Comparison of ENCODE assay signal across 27 mouse cellular contexts in the genomic region with DNA sequence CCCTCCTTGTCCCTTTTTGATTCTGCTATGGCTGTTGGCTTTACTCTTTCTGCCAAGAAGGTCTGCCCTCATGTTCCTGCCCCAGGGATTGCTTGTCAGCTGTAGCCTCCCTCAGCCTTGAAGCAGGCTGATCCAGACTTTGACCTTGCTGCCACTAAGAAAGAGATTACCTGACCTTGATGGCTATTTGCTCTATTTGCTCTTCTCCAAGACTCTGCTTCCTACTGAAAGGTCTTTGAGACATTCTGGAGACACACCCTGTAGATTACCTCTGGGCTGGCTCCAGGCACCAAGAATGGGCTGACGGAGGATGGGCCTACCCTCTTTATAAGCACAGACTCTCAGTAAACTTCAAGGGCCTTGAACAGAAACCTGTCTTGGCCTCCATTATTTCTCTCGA. TPM values are rescaled to one million over a fixed set of nuclear protein-coding genes. Genes with fewer than 3 reads are reported as not detected.
"Had no signal": no experiment of that assay in that cellular context is flagged by ENCODE, and none has a peak within 500 bp of the region (broad histone marks: within the 10 kb centered on the region; RNA-seq: fewer than 3 reads in every experiment).

No protein-coding gene starts in this region.

- H3K36me3 ChIP-seq: heart, embryonic 13.5 days; heart, embryonic 15.5 days; hindbrain, embryonic 13.5 days; hindbrain, embryonic 15.5 days; limb, embryonic 13.5 days; limb, embryonic 15.5 days; liver, embryonic 12.5 days had no signal

- DNase-seq: gastrocnemius, postnatal 14 days; gastrocnemius, postnatal 36 days; heart, adult 11 months; heart, adult 2 months; heart, postnatal 14 days; heart, postnatal 36 days; kidney, adult 18-20 months; kidney, adult 8-10 months; kidney, postnatal 10 days; kidney, postnatal 25 days; kidney, postnatal 4 days; layer of hippocampus, adult 9-11 months; layer of hippocampus, postnatal 36 days; left cerebral cortex, postnatal 4 days had no signal

- ATAC-seq: hindbrain, postnatal 0 days; liver, embryonic 12.5 days had no signal

- H3K4me1 ChIP-seq: heart, embryonic 15.5 days; hindbrain, embryonic 13.5 days; hindbrain, embryonic 15.5 days; limb, embryonic 15.5 days; liver, embryonic 12.5 days had no signal

- H3K9ac ChIP-seq: heart, embryonic 13.5 days; heart, embryonic 15.5 days; hindbrain, embryonic 13.5 days; hindbrain, embryonic 15.5 days; limb, embryonic 13.5 days; limb, embryonic 15.5 days; liver, embryonic 12.5 days; liver, embryonic 14.5 days had no signal

- H3K27ac ChIP-seq: heart, adult 2 months; heart, embryonic 13.5 days; heart, embryonic 15.5 days; hindbrain, embryonic 13.5 days; hindbrain, embryonic 15.5 days; hindbrain, postnatal 0 days; limb, embryonic 13.5 days; limb, embryonic 15.5 days; liver, embryonic 12.5 days; liver, embryonic 14.5 days had no signal

- H3K4me3 ChIP-seq: heart, adult 2 months; heart, embryonic 13.5 days; heart, embryonic 15.5 days; hindbrain, embryonic 13.5 days; hindbrain, embryonic 15.5 days; limb, embryonic 13.5 days; limb, embryonic 15.5 days; liver, embryonic 12.5 days had no signal

- H3K9me3 ChIP-seq: heart, embryonic 15.5 days; hindbrain, embryonic 13.5 days; limb, embryonic 13.5 days; limb, embryonic 15.5 days; liver, embryonic 12.5 days had no signal

RNA-seq across cellular contexts. Expression of a gene that starts 1.6 kb away (rescaled TPM):
- total RNA-seq: gastrocnemius, adult 8-10 months; hindbrain, postnatal 0 days; left cerebral cortex, adult 18-20 months had no signal
- polyA plus RNA-seq: gonadal fat pad, adult 2 months; heart, adult 2 months; hindbrain, embryonic 13.5 days; hindbrain, embryonic 15.5 days; hindbrain, postnatal 0 days; liver, adult 2 months had no signal
